In the genomic region with DNA sequence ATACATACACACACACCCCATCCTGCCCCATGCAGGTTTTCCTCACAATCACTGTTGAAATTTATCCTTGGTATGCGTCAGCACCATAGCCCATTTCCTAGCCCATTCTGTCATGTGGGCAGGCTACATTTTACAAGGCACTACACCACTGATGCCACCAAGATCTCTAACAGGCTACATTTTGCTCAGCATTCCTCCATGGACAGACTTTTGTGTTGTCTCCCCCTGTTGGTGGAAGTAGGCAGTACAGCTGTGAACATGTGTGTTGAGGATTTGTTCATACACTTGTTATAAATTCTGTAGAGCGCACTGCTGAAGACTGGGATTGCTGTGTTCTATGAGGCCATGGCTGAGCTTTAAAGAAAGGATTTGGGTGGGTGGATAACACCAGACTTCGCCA, we compare ENCODE assay signal across 8 mouse cellular contexts. TPM values are rescaled to one million over a fixed set of nuclear protein-coding genes. Genes with fewer than 3 reads are reported as not detected.
DNase-seq lines count a peak whose midpoint lies in the region; ATAC-seq lines count a peak whose summit lies in the region.

No protein-coding gene starts in this region.

- no peak overlapping the region for H3K4me2 ChIP-seq in hindbrain, embryonic 14.5 days (replicated peaks)
- H3K4me2 ChIP-seq in midbrain, embryonic 13.5 days (replicated peaks) = no peak overlapping the region

- no peaks in the 10 kb centered on the region for H3K27me3 ChIP-seq in hindbrain, embryonic 14.5 days (ENCODE audit: control insufficient read depth, insufficient read depth, low read length)
- H3K27me3 ChIP-seq in midbrain, embryonic 13.5 days = no peaks in the 10 kb centered on the region

- H3K9me3 ChIP-seq in hindbrain, embryonic 14.5 days (ENCODE audit: control insufficient read depth, low read length) = no peaks in the 10 kb centered on the region
- no peaks in the 10 kb centered on the region for H3K9me3 ChIP-seq in midbrain, embryonic 13.5 days

- peaks cover 88% of the 10 kb centered on the region for H3K36me3 ChIP-seq in hindbrain, embryonic 14.5 days (replicated peaks; ENCODE audit: control insufficient read depth, insufficient read depth)
- H3K36me3 ChIP-seq in midbrain, embryonic 13.5 days = peaks cover 82% of the 10 kb centered on the region

- H3K4me3 ChIP-seq in hindbrain, embryonic 14.5 days (replicated peaks; ENCODE audit: low read length) = no peak overlapping the region
- H3K4me3 ChIP-seq in midbrain, embryonic 13.5 days (replicated peaks) = no peak overlapping the region

- 87% methylated on average over 3 of the region's 3 CpGs for WGBS in hindbrain, embryonic 14.5 days
- WGBS in midbrain, embryonic 13.5 days = 76% methylated on average over 3 of the region's 3 CpGs

- H3K27ac ChIP-seq in hindbrain, embryonic 14.5 days = no peak overlapping the region
- H3K27ac ChIP-seq in midbrain, embryonic 13.5 days = no peak overlapping the region

- H3K4me1 ChIP-seq in hindbrain, embryonic 14.5 days (replicated peaks; ENCODE audit: control insufficient read depth, insufficient read depth, low read length) = no peaks in the 10 kb centered on the region
- H3K4me1 ChIP-seq in midbrain, embryonic 13.5 days (replicated peaks) = no peaks in the 10 kb centered on the region

- ATAC-seq in hindbrain, embryonic 14.5 days (ENCODE audit: low FRiP score) = peak; percentile 28; the same call in 1 of the 2 replicates
- peak; percentile 58; the same call in 1 of the 2 replicates for ATAC-seq in midbrain, embryonic 13.5 days

- peak; percentile 71 for DNase-seq in gastrocnemius, adult 18-20 months (ENCODE audit: low spot score)
- DNase-seq in gastrocnemius, postnatal 25 days = no peak
- DNase-seq in adrenal gland, postnatal 25 days = peak; percentile 77
- peak; percentile 74 for DNase-seq in embryo, embryonic 9.5 days (ENCODE audit: extremely low spot score)
- peak; percentile 92 for DNase-seq in hindbrain, embryonic 14.5 days (ENCODE audit: low spot score)
- DNase-seq in left cerebral cortex, adult 9 months (ENCODE audit: low spot score in 2 of 2) = peak; percentile 64 to 91
- peak; percentile 51 for DNase-seq in spleen, adult 12 weeks (ENCODE audit: low spot score)

- no peak overlapping the region for H3K9ac ChIP-seq in hindbrain, embryonic 14.5 days
- H3K9ac ChIP-seq in midbrain, embryonic 13.5 days (replicated peaks) = no peak overlapping the region

RNA-seq across cellular contexts. Expression of gene Adgrl1, which starts 21.7 kb away (rescaled TPM):
- 10 to 100 TPM; 14.1 to 17.2 TPM for total RNA-seq in gastrocnemius, adult 18-20 months (2021)
- 10 to 100 TPM; 23.7 to 26.0 TPM for total RNA-seq in gastrocnemius, postnatal 25 days (2021)
- 73.5 and 114 TPM in 2 replicates for total RNA-seq in adrenal gland, postnatal 25 days (2021)
- polyA plus RNA-seq in hindbrain, embryonic 14.5 days (2014; fragmentation: Nextera tagmentation; extraction: Ambion mirVana) = 67.1 and 72.0 TPM in 2 replicates
- polyA plus RNA-seq in midbrain, embryonic 13.5 days (2015; fragmentation: Nextera tagmentation; extraction: Ambion mirVana) = 45.1 and 46.1 TPM in 2 replicates

RNA-seq across cellular contexts. Expression of gene Gm10644, which starts 33.4 kb away (rescaled TPM):
- under 1 TPM; 0.57 to 0.75 TPM for total RNA-seq in gastrocnemius, adult 18-20 months (2021)
- total RNA-seq in gastrocnemius, postnatal 25 days (2021) = under 1 TPM; 0.24 to 0.26 TPM
- 2.1 and 3.2 TPM in 2 replicates for total RNA-seq in adrenal gland, postnatal 25 days (2021)
- polyA plus RNA-seq in hindbrain, embryonic 14.5 days (2014; fragmentation: Nextera tagmentation; extraction: Ambion mirVana) = 0.76 and 1.1 TPM in 2 replicates
- 0.70 and 0.94 TPM in 2 replicates for polyA plus RNA-seq in midbrain, embryonic 13.5 days (2015; fragmentation: Nextera tagmentation; extraction: Ambion mirVana)

RNA-seq across cellular contexts. Expression of gene Asf1b, which starts 33.7 kb away (rescaled TPM):
- under 1 TPM; 0.24 to 0.32 TPM for total RNA-seq in gastrocnemius, adult 18-20 months (2021)
- under 1 TPM; 0.54 to 0.96 TPM for total RNA-seq in gastrocnemius, postnatal 25 days (2021)
- total RNA-seq in adrenal gland, postnatal 25 days (2021) = 6.0 and 7.2 TPM in 2 replicates
- polyA plus RNA-seq in hindbrain, embryonic 14.5 days (2014; fragmentation: Nextera tagmentation; extraction: Ambion mirVana) = 10.5 and 10.7 TPM in 2 replicates
- 25.0 and 25.7 TPM in 2 replicates for polyA plus RNA-seq in midbrain, embryonic 13.5 days (2015; fragmentation: Nextera tagmentation; extraction: Ambion mirVana)

RNA-seq across cellular contexts. Expression of gene Prkaca, which starts 51.2 kb away (rescaled TPM):
- 100 to 1,000 TPM; 155 to 157 TPM for total RNA-seq in gastrocnemius, adult 18-20 months (2021)
- total RNA-seq in gastrocnemius, postnatal 25 days (2021) = 100 to 1,000 TPM; 163 to 177 TPM
- 284 and 302 TPM in 2 replicates for total RNA-seq in adrenal gland, postnatal 25 days (2021)
- polyA plus RNA-seq in hindbrain, embryonic 14.5 days (2014; fragmentation: Nextera tagmentation; extraction: Ambion mirVana) = 194 and 218 TPM in 2 replicates
- polyA plus RNA-seq in midbrain, embryonic 13.5 days (2015; fragmentation: Nextera tagmentation; extraction: Ambion mirVana) = 177 and 189 TPM in 2 replicates
